Mouse (Mus musculus): ENCODE results near the gene Myo5c. TPM values are rescaled to one million over a fixed set of nuclear protein-coding genes. Genes with fewer than 3 reads are reported as not detected.

Gene Myo5c
- 0.32 TPM for total RNA-seq (2023)

GRCm38 (mm10) chr9:75231841-75232746 lies at the start of gene Myo5c:
Myo5c (plus strand) TSS chr9:75232020.

GRCm38 (mm10) chr9:75306126-75306898 lies 74.5 kb downstream of the Myo5c start, which contains the start of gene Gnb5:
Gnb5 (plus strand) TSS chr9:75306288.

GRCm38 (mm10) chr9:75347458-75347857 lies 115.6 kb downstream of the Myo5c start, which contains the start of gene Bcl2l10:
Bcl2l10 (plus strand) TSS chr9:75347758.

Other genes with a start within 250 kb of the Myo5c start
- gene Arpp19, start 194.4 kb upstream of the Myo5c start, total RNA-seq (2023) = 158 TPM
- gene Myo5a, start 161.0 kb upstream of the Myo5c start, total RNA-seq (2023) = 32.8 TPM
- gene Gnb5, start 74.3 kb downstream of the Myo5c start, total RNA-seq (2023) = 2.6 TPM
- not detected for gene Bcl2l10, start 115.7 kb downstream of the Myo5c start, total RNA-seq (2023)
- gene Mapk6, start 178.0 kb downstream of the Myo5c start, total RNA-seq (2023) = 85.2 TPM
- gene Leo1, start 209.5 kb downstream of the Myo5c start, total RNA-seq (2023) = 25.0 TPM

All from CD4-positive naive resting alpha-beta T cell, adult 76 days (primary cell).